Mouse (Mus musculus): ENCODE results near the gene Rnf43. TPM values are rescaled to one million over a fixed set of nuclear protein-coding genes. Genes with fewer than 3 reads are reported as not detected.

The Rnf43 gene
- total RNA-seq (2021), result 1 to 10 TPM; 2.3 to 3.2 TPM

GRCm38 (mm10) chr11:87662407-87662806 lies at the start of gene Rnf43:
Gene Rnf43 (plus strand): TSS chr11:87662722.
- intact Hi-C loops (cut with DNase I), result loop anchor here (2.0 to 5.0 kb wide), 3 partner anchors 75 to 155 kb away; partner anchors contain the start of gene Supt4a
- peak; percentile 72 to 83 for DNase-seq (ENCODE audit: extremely low spot score in 1 of 2, low spot score in 2 of 2)

- DNase-seq (ENCODE audit: extremely low spot score in 1 of 2, low spot score in 2 of 2), result no peak
- intact Hi-C loops (cut with DNase I), result no loop called here
Observed at GRCm38 (mm10) chr11:87613972-87614371, 48.5 kb upstream of the Rnf43 start.

GRCm38 (mm10) chr11:87615551-87615950 lies 47.0 kb upstream of the Rnf43 start:
- DNase-seq (ENCODE audit: extremely low spot score in 1 of 2, low spot score in 2 of 2), result no peak
- intact Hi-C loops (cut with DNase I), result no loop called here

- intact Hi-C loops (cut with DNase I), result no loop called here
- no peak for DNase-seq (ENCODE audit: extremely low spot score in 1 of 2, low spot score in 2 of 2)
Observed at GRCm38 (mm10) chr11:87615952-87616351, 46.6 kb upstream of the Rnf43 start.

GRCm38 (mm10) chr11:87616790-87617474 lies 45.6 kb upstream of the Rnf43 start, which contains the start of gene Hsf5:
Gene Hsf5 (plus strand): TSS chr11:87617164.
- no peak for DNase-seq (ENCODE audit: extremely low spot score in 1 of 2, low spot score in 2 of 2)
- intact Hi-C loops (cut with DNase I), result no loop called here

- intact Hi-C loops (cut with DNase I), result no loop called here
- no peak for DNase-seq (ENCODE audit: extremely low spot score in 1 of 2, low spot score in 2 of 2)
Observed at GRCm38 (mm10) chr11:87617606-87618005, 44.9 kb upstream of the Rnf43 start.

GRCm38 (mm10) chr11:87623160-87623559 lies 39.4 kb upstream of the Rnf43 start:
- intact Hi-C loops (cut with DNase I), result no loop called here
- DNase-seq (ENCODE audit: extremely low spot score in 1 of 2, low spot score in 2 of 2), result no peak

GRCm38 (mm10) chr11:87629859-87630258 lies 32.7 kb upstream of the Rnf43 start:
- intact Hi-C loops (cut with DNase I), result no loop called here
- peak in 1 of 2 experiments; percentile 43 for DNase-seq (ENCODE audit: extremely low spot score in 1 of 2, low spot score in 2 of 2)

- DNase-seq (ENCODE audit: extremely low spot score in 1 of 2, low spot score in 2 of 2), result no peak
- intact Hi-C loops (cut with DNase I), result no loop called here
Observed at GRCm38 (mm10) chr11:87638793-87639192, 23.7 kb upstream of the Rnf43 start.

GRCm38 (mm10) chr11:87639206-87639605 lies 23.3 kb upstream of the Rnf43 start:
- peak in 1 of 2 experiments; percentile 70 for DNase-seq (ENCODE audit: extremely low spot score in 1 of 2, low spot score in 2 of 2)
- intact Hi-C loops (cut with DNase I), result no loop called here

GRCm38 (mm10) chr11:87642865-87643264 lies 19.7 kb upstream of the Rnf43 start:
- DNase-seq (ENCODE audit: extremely low spot score in 1 of 2, low spot score in 2 of 2), result no peak
- intact Hi-C loops (cut with DNase I), result no loop called here

GRCm38 (mm10) chr11:87654693-87655092 lies 7.8 kb upstream of the Rnf43 start:
- intact Hi-C loops (cut with DNase I), result no loop called here
- DNase-seq (ENCODE audit: extremely low spot score in 1 of 2, low spot score in 2 of 2), result no peak

GRCm38 (mm10) chr11:87659216-87659615 lies 3.3 kb upstream of the Rnf43 start:
- no peak for DNase-seq (ENCODE audit: extremely low spot score in 1 of 2, low spot score in 2 of 2)
- intact Hi-C loops (cut with DNase I), result no loop called here

GRCm38 (mm10) chr11:87662822-87663221 lies 300 bp downstream of the Rnf43 start:
- intact Hi-C loops (cut with DNase I), result loop anchor here (2.0 to 5.0 kb wide), 3 partner anchors 74 to 154 kb away; partner anchors contain the start of gene Supt4a
- no peak for DNase-seq (ENCODE audit: extremely low spot score in 1 of 2, low spot score in 2 of 2)

GRCm38 (mm10) chr11:87663948-87664347 lies 1.4 kb downstream of the Rnf43 start:
- DNase-seq (ENCODE audit: extremely low spot score in 1 of 2, low spot score in 2 of 2), result no peak
- intact Hi-C loops (cut with DNase I), result loop anchor here (2.0 to 5.0 kb wide), 3 partner anchors 73 to 153 kb away; partner anchors contain the start of gene Supt4a

- no peak for DNase-seq (ENCODE audit: extremely low spot score in 1 of 2, low spot score in 2 of 2)
- intact Hi-C loops (cut with DNase I), result loop anchor here (5.0 kb wide), 2 partner anchors 73 to 153 kb away; partner anchors contain the start of gene Supt4a
Observed at GRCm38 (mm10) chr11:87664521-87664920, 2.0 kb downstream of the Rnf43 start.

- DNase-seq (ENCODE audit: extremely low spot score in 1 of 2, low spot score in 2 of 2), result no peak
- intact Hi-C loops (cut with DNase I), result no loop called here
Observed at GRCm38 (mm10) chr11:87665224-87665623, 2.7 kb downstream of the Rnf43 start.

GRCm38 (mm10) chr11:87665658-87666057 lies 3.1 kb downstream of the Rnf43 start:
- intact Hi-C loops (cut with DNase I), result no loop called here
- no peak for DNase-seq (ENCODE audit: extremely low spot score in 1 of 2, low spot score in 2 of 2)

- intact Hi-C loops (cut with DNase I), result no loop called here
- no peak for DNase-seq (ENCODE audit: extremely low spot score in 1 of 2, low spot score in 2 of 2)
Observed at GRCm38 (mm10) chr11:87666256-87667035, 3.9 kb downstream of the Rnf43 start.

Measured in left cerebral cortex, postnatal 10 days (tissue).